Mouse (Mus musculus) CD4-positive, CD25-positive, alpha-beta regulatory T cell, adult 2 months (primary cell): ENCODE data around the gene Slc38a10.
A peak's percentile ranks its signal among the peaks of the same experiment; 100 is the strongest.

Source experiments
- DNase-seq: peaks from one replicate; pipeline ENCODE4 v3.0.0-alpha.2; 2012; ENCODE audit warnings: low read depth, low spot score

The Slc38a10 gene

GRCm38 (mm10) chr11:120139309-120139731, 11.8 kb downstream of the Slc38a10 start:
- peak; percentile 34 for DNase-seq

DNA sequence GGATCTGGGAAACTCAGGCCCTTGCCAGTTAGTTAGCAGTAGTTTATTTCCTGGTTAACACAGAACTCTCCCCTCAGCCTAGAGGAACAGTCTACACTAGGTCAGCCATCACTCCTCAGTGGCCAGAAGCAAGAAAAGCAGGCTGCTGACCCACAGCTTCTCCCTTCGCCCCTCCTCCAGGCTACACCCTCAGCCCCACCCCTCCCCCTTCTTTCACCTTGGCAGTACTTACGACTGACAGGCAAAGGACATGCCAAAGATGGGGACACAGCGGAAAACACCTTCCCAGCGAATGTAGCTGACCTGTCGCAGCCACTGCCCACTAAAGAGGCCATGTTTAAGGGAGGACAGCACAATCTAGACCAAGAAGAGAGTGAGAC, 13.5 kb downstream of the Slc38a10 start:
- DNase-seq: no peak

DNA sequence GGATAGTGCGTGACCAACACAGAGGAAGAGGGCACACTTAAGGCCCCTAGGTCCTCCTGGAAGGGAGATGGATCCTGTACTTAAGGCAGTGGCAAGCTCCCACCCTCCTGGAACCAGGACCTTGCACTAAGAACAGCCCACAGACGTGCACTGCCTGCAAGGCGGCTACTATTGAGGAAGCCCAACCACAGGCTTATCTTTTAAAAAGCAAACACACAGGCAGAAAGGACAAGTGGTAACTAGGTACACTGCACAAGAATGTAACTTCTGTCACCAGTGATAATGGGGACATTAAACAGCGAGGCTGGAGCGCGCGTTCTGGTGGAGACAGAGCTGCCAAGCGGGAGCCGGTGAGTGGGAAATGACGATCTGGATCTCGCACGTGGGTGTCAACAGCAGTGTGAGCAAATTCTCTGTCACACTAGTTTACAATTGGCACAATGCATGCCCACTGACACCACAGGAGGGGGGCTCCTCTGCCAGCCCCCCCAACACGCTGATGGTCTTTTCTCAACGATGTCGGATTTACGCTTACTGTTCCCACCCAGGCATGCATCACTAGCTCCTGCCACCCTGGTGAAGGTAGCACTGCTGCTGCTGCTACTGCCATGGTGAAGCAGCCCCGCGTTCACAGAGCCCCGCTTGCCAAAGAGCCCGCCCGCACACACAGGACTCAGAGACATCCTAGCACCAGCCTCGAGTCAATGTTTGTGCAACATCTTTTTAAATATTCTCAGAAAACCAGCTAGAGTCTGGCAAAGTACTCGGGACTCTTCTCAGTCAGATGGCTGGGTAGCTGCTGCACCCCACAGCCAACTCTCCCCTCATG, 14.1 kb downstream of the Slc38a10 start:
- DNase-seq: no peak

GRCm38 (mm10) chr11:120136195-120136594, 15.0 kb downstream of the Slc38a10 start:
- no peak for DNase-seq

DNA sequence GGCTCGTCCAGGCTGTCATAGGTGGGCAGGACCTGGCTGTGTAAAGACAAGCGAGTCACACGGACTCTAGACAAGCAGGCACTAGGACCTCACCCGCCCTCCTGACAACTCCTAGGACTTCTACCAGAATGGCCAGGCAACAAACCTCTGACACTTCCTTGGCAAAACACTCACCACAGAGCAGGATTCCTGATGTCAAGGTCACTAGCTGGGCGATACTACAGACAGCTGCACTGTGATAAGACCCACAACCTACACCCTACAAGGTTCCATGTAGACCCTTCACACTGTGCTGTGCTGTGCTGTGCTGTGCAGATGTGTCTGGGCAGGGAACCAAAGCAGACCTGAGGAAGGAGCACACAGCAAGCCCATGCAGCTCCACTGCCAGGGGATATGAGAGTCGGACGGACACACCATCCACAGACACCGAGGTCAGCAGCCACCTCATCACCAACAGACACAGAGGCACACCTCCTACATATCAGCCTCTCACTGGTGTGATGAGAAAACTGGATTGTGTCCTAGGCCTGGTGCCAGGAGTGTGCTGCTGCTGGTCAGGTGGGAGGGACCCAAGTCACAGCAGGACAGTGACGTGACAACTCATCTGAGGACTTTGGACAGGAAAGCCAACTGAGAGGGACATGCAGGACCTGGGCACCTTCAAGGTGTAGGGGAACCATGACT, 16.2 kb downstream of the Slc38a10 start:
- no peak for DNase-seq

GRCm38 (mm10) chr11:120134148-120134547, 17.0 kb downstream of the Slc38a10 start:
- no peak for DNase-seq

- no peak for DNase-seq
Observed at GRCm38 (mm10) chr11:120129281-120129680, 21.9 kb downstream of the Slc38a10 start.

DNA sequence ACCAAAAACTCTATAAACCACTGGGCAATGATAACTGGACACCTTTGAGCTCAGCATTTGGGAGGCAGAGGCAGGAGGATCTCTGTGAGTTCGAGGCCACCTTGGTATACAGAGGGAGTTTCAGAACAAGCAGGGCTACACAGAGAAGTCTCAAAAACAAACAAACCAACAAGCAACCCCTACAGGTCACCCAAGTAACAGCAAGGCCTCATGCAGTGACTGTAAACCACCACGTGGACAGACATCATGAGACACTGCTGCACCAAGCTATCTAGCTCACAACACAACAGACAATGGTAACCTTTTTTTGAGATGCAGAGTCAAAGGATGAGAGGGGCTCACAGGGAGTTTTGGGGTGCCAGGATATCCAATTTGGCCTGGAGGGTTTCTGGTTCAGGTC, 24.3 kb downstream of the Slc38a10 start:
- DNase-seq: no peak

DNA sequence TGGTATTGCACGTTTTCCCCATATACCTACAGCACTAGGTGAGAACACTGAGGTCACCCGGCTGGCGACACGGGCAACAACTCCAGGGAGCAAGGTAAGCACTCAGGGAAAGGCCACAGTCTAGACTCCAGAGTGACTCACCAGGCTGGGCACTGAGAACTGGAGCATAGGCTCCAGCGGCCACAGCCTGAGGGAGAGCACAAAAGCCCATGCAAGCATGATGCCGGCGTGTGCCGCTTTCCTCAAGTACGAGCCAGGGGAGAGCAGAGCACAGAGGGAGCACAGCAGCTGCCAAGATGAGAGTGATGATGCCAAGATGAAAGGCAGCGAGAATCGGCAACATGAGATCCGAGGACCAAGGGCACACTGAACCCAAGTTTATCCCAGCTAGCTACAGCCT, 29.0 kb downstream of the Slc38a10 start:
- DNase-seq: no peak

DNA sequence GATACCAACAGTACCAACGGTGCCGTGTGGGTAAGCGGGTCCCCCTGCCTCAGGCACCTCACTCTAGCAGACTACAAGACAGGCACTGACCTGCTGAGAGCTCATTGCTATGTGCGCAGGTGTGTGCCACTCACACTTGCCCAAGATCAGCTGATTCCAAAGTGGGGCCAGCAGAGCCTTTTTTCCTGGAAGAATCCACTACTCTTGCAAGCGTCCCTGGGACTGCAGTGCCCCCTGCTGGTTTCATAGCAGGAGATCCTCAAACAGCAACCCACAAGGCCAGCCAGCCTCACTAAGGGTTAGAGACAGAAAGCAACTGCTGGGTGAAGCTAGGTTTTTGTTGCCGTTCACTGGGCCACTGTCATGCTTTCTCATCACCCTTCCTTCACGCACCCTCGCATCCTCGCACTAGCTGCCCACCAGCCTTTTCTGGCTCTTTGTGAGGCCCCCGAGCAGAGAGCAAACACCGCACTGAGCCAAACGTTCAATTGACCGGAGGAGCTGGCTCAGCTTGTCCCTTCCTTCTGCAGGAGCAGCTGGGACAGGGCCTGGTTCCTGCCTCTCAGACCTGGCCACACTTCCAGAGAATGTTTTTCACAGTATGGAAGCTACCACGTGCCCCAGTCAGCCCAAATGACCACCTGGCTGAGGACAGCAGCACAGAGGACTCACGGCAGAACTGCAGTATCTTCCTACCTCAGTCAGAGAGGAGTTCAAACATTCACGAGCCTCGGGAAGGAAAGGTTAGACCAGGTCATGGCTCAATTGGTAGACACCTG, 30.3 kb downstream of the Slc38a10 start:
- DNase-seq: peak; percentile 50

DNA sequence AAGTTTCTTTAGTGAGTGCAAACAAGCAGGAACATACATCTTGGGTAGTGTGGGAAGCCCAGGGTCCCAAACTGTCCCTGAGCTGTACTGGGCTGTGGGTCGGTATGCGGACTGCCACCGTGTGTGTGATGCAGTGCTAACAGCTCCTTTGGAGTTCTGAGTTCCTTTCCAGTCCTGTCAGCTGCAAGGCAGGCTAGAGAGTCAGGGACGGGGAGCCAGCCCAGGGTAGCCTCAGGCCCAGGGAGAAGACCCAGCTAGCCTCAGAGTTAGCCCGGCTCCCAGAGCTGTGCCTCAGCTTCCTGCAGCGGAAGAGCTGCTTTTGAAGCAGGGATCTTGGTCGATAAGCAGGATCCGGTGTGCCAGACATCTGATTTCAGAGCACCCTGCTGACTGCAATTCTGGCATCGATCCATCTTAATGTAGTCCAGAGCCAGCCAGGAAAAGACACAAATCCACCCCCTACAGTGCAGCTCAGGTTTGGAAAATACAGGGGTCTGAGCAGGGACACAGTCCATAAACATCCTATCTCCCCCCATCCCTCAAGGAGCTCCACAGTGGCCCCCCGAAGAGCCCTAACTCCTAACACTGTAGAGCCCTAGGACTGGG, 31.1 kb downstream of the Slc38a10 start:
- no peak for DNase-seq

- DNase-seq: no peak
Observed at GRCm38 (mm10) chr11:120119108-120119507, 32.0 kb downstream of the Slc38a10 start.

DNA sequence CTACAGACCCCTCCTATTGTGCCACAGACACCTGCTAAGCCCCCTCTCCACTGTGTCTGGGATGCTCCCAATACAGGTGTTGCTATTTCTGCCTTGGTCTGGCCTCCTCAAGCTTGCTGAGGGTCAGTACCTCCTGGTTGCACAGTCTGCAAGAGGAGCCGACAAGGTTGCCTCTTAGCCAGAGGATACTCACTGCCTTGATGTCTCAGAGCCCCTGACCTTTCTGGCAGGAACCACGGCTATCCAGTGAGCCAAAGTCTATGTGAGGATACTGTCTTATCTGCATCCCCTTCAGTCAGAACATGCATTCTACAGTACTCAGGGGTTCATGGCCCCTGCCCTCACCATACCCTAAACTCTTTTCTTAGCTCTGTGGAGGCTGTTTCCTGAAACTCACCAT, 33.5 kb downstream of the Slc38a10 start:
- no peak for DNase-seq

DNA sequence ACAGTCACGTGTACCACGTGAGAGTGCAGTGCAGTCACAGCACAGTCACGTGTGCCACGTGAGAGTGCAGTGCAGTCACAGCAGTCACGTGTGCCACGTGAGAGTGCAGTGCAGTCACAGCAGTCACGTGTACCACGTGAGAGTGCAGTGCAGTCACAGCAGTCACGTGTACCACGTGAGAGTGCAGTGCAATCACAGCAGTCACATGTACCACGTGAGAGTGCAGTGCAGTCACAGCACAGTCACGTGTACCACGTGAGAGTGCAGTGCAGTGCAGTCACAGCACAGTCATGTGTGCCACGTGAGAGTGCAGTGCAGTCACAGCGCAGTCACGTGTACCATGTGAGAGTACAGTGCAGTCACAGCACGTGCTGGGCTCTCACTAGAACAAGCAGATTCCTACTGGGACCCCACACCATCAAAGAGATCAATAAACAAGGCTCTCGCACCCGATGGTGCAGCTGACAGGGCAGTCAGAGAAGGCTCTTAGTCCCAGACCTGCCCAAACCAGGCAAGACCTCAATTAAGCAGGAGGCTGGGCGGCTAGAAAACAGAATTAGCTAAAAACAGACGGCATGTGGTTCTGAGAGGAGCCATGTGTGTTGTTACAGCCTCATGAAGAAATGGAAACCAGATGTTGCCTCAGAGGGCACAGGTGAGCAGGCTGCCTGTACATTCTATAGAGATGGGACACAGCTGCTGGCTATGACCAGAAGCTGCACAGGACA, 36.5 kb downstream of the Slc38a10 start:
- DNase-seq: no peak

- DNase-seq: no peak
Observed at GRCm38 (mm10) chr11:120112136-120112535, 39.0 kb downstream of the Slc38a10 start.

DNA sequence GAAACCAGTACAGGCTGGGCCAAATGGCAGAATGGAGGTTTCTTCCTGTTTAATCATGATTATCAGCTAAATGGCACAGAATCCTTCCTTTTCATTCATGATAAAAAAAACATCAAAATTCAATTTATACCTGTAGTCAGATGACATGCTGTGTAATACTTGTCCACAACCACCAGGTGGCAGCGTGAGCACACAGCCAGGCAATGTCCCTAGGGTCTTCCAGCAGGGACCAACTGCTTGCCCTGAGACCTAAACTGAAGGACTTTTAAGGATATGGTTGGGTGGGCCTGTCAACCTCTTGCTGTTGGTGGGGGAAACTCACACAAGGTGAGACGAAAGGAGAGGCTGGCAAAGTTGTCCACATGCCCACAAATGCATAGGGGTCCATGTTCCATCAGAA, 40.1 kb downstream of the Slc38a10 start:
- DNase-seq: peak; percentile 81

DNA sequence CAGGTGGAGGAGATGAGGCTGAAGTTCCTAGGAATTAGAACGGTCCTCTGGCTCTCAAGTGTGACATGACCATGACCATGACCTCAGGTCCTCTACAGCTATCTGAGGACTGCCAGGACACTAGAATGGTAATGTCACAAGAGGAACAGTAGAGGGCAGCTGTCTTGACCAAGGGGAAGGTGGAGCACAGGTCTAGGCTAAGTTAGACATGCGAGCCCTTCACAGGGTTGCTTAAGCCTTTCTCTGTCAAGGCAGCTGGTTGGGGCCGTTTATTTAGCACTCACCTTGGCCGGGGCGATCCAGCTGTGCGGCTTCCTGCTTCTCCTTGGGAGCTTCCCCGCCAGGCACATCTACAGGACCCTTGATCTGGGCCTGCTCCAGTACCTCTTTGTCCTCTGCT, 40.6 kb downstream of the Slc38a10 start:
- DNase-seq: no peak

DNA sequence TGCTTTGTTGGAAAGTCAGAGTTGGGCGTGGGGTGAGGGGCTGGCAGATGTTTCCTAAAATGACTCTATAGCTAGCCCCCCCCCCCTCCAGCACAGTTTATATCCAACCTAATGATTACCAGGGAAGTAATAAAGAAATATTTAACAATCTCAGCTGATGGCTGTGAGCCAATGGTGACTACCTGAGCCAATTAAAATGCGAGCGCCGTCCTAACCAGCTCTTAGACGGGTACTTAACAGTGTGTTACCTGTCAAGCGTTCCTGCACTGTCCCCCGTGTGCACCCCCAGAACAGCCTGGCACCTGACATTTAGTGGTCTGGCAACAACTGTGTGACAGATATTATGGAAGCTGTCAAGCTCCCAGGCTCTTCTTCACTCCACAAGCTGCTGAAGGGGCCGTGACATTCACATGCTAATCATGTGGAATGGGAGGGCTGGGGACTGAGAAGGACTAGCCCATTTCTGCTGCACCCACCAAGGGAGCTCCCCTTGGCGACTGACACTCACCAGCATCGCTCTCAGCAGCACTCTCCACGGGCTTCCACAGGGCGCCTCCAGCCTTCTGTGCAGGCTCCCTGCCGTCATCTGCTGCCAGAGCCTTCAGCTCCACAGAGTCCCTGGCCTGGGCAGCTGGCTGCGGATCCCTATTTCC, 41.5 kb downstream of the Slc38a10 start:
- no peak for DNase-seq

DNA sequence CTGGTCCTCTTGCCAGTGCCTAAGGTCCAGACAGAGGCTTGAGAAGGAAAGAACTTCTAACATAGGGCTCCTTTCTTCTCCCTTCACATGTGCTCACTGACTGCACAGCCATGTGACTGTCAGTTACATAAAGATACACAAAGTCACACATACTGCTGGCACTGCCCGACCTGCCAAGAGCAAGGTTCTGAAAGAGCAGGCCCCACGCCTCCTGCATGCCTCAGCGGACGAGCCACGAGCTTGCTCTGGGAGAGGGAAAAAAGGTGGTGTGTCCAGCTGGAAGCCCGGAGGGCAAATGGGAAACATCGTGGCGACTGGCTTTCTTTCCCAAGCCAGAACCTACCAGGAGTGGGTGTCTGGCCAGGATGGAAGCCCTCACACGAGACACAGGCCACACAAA, 43.4 kb downstream of the Slc38a10 start:
- no peak for DNase-seq

- DNase-seq: no peak
Observed at GRCm38 (mm10) chr11:120107026-120107425, 44.1 kb downstream of the Slc38a10 start.
